Mouse (Mus musculus) liver, adult 2 months (tissue): ENCODE measurements around the gene Sarnp. TPM values are rescaled to one million over a fixed set of nuclear protein-coding genes. Genes with fewer than 3 reads are reported as not detected.
A peak's percentile ranks its signal among the peaks of the same experiment; 100 is the strongest.

Experiments used
- DNase-seq: peaks from one replicate; pipeline ENCODE4 v3.0.0-alpha.2; 2011; ENCODE audit warnings: low read depth, low spot score; ENCODE audit errors: extremely low read depth
- H3K27ac ChIP-seq: fragments of 200-500 bp; replicated peaks from 2 replicates; pipeline ENCODE4 v1.5.1; 2012; ENCODE audit warnings: low read depth, mild to moderate bottlenecking, control low read depth, inconsistent platforms, low read length; ENCODE audit not compliant: insufficient read depth
- H3K27me3 ChIP-seq: fragments of 200-500 bp; 2 replicates; pipeline ENCODE4 v1.6.1; 2012; ENCODE audit warnings: mild to moderate bottlenecking, moderate library complexity, low read length, inconsistent platforms; ENCODE audit not compliant: control insufficient read depth, insufficient read depth
- H3K36me3 ChIP-seq: fragments of 200-500 bp; 2 replicates; pipeline ENCODE4 v1.6.1; 2012; ENCODE audit warnings: low read length, inconsistent platforms; ENCODE audit not compliant: control insufficient read depth, insufficient read depth
- H3K4me1 ChIP-seq: fragments of 200-500 bp; 2 replicates; pipeline ENCODE4 v1.6.1; 2011; ENCODE audit warnings: low read length; ENCODE audit not compliant: control insufficient read depth, insufficient read depth
- H3K4me3 ChIP-seq: fragments of 200-500 bp; 2 replicates; pipeline ENCODE4 v1.5.1; 2011; ENCODE audit warnings: low read depth, mild to moderate bottlenecking, control low read depth, low read length, moderate library complexity; ENCODE audit not compliant: insufficient read depth
- H3K79me2 ChIP-seq: fragments of 200-500 bp; 2 replicates; pipeline ENCODE4 v1.6.1; 2012; ENCODE audit warnings: inconsistent platforms, mild to moderate bottlenecking, low read length, moderate library complexity; ENCODE audit not compliant: control insufficient read depth, insufficient read depth
- H3K9ac ChIP-seq: fragments of 200-500 bp; 2 replicates; pipeline ENCODE4 v1.6.1; 2012; ENCODE audit warnings: low read depth, mild to moderate bottlenecking, control low read depth, inconsistent platforms, low read length
- CTCF ChIP-seq: fragments of 200-500 bp; IDR thresholded peaks from 2 replicates; pipeline ENCODE4 v1.5.1; 2011; ENCODE audit warnings: low read depth, low read length, control low read depth
- POLR2A ChIP-seq: fragments of 200-500 bp; IDR thresholded peaks from 2 replicates; pipeline ENCODE4 v1.6.1; 2011; ENCODE audit warnings: low read length, control low read depth; ENCODE audit not compliant: insufficient read depth; ENCODE audit errors: extremely low read depth
- WGBS: fragments of 180-500 bp; shearing (Covaris S2); methylation state at CpG from one replicate; pipeline ENCODE4 v1.1.7; 2018; 5-methylcytosine and 5-hydroxymethylcytosine counted together
- polyA plus RNA-seq: library from polyadenylated mRNA; depleted of rRNA; stranded (reverse); fragments of >200 nt; gene quantifications from 2 replicates; pipeline ENCODE4 v1.2.3, GENCODE M21; 2012
- total RNA-seq: library from RNA; depleted of rRNA; stranded (reverse); fragments of >200 nt; gene quantifications from 2 replicates; pipeline ENCODE4 v1.2.3, GENCODE M21; 2014

Sarnp gene
- total and polyA plus RNA-seq, 2 experiments = 6.7 to 25.8 TPM

DNA sequence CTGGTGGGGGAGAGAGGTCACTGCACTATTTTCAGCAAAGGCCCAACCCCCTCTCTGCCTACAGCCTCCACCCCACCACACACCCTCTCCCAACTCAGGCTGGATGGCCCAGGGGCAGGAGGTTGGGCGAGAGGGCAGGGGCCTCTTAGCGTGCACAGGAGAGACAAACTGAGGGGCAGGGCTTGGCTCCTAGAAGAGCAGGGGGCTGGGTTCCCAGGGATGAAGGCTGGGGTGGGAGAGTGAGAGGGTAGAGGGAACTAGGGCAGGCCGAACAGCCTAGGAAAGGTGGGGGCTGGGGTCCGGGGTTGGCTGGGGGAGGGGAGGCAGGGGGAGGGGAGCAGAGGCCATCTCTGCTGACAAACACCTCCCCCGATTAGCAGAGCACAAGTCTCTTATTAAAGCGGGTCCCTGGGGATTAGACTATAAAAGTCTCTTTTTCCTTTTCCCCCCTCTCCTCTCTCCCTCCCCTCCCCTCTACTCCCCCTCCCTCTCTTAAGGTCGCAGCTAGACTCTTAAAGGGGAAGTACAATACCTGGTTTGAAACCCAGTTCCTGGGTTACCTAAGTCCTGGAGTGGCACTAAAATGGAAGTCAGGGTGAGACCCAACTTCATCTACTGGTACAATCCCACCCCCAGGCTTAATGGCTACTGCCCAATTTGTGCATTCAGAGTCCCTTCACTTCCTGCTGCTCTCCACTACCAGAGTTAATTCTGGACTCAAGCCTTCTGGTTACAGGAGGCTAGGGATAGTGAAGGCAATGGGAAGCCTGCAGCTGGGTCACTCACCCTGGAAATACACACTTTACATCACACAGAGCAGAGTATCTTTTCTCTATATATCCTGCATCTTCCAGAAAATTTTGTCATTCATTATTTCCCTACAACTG, 72.1 kb downstream of the Sarnp start:
- no peak for DNase-seq
- 9% methylated on average over 7 of the region's 7 CpGs for WGBS
- no peaks in the 10 kb centered on the region for H3K79me2 ChIP-seq
- no peak overlapping the region for H3K27ac ChIP-seq
- peaks cover 9% of the 10 kb centered on the region; the same call in 1 of the 2 replicates for H3K27me3 ChIP-seq
- no peak overlapping the region for H3K4me3 ChIP-seq
- H3K4me1 ChIP-seq = peaks cover 4% of the 10 kb centered on the region; the same call in 1 of the 2 replicates
- no peak for TF ChIP-seq POLR2A
- no peak for TF ChIP-seq CTCF
- H3K36me3 ChIP-seq = no peaks in the 10 kb centered on the region
- H3K9ac ChIP-seq = no peak overlapping the region

DNA sequence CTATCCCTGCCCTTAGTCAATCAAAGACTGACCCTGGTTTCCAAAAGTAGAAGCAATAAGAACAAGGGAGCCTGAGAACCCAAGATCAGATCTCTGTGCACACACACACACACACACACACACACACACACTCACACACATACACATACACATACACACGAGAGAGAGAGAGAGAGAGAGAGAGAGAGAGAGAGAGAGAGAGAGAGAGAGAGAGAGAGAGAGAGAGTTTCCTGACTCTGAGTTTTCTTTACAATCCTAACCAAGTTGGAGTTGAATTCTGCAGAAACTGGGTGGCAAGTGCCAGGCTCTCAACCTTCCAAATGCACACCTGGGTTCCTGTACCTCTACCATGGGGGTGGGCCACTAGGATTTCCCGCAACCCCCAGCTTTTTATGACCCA, 72.7 kb downstream of the Sarnp start:
- no peaks in the 10 kb centered on the region for H3K36me3 ChIP-seq
- no peaks in the 10 kb centered on the region for H3K79me2 ChIP-seq
- WGBS = 95% methylated on average over 1 of the region's 2 CpGs
- no peak for DNase-seq
- H3K4me3 ChIP-seq = no peak overlapping the region
- H3K9ac ChIP-seq = no peak overlapping the region
- H3K27me3 ChIP-seq = peaks cover 9% of the 10 kb centered on the region; the same call in 1 of the 2 replicates
- TF ChIP-seq POLR2A = no peak
- TF ChIP-seq CTCF = no peak
- H3K4me1 ChIP-seq = peaks cover 4% of the 10 kb centered on the region; the same call in 1 of the 2 replicates
- no peak overlapping the region for H3K27ac ChIP-seq

DNA sequence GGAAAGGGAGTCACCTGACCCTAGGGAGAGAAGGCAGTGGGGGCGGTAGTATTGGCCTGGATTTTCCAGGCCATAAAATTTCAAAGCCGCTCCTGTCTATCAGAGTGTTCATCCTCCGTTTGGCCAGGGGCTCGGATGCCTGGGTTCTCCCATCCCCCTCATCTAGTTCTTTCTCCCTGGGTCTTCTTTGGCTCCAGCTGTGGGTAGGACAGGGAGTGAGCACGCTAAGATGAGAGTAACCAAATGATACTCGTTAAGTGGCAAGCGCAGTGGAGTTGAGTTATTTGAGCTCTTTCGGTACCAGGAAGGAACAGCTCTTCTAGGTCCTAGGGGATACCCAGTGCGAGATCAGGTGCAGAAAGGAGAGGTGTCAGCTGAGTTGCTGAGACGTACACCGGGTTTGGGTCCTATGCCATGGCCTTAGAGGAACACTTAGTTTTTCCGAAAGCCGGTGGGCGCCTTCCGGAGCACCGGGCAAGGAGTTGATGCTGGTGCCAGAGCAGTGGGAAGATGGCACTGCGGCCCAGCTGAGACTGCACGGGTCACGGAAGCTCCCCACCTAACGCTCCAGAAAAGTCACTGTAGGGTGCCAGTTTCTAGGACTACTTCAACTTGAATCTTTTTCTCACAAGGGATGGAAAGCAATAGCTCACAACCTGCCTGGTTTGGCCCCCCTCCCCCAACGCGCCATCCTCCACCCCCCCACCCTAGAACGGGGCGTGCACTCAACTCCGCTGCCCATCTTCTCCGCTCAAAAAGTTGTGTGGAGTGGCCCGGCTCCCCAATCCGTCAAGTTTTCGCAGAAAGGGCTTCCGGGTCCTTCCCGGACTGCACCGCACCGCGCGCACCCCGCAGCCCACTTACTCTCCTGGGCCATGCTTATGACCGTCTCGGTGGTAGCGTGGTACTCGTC, 73.5 kb downstream of the Sarnp start:
- peaks cover 9% of the 10 kb centered on the region; the same call in 1 of the 2 replicates for H3K27me3 ChIP-seq

DNA sequence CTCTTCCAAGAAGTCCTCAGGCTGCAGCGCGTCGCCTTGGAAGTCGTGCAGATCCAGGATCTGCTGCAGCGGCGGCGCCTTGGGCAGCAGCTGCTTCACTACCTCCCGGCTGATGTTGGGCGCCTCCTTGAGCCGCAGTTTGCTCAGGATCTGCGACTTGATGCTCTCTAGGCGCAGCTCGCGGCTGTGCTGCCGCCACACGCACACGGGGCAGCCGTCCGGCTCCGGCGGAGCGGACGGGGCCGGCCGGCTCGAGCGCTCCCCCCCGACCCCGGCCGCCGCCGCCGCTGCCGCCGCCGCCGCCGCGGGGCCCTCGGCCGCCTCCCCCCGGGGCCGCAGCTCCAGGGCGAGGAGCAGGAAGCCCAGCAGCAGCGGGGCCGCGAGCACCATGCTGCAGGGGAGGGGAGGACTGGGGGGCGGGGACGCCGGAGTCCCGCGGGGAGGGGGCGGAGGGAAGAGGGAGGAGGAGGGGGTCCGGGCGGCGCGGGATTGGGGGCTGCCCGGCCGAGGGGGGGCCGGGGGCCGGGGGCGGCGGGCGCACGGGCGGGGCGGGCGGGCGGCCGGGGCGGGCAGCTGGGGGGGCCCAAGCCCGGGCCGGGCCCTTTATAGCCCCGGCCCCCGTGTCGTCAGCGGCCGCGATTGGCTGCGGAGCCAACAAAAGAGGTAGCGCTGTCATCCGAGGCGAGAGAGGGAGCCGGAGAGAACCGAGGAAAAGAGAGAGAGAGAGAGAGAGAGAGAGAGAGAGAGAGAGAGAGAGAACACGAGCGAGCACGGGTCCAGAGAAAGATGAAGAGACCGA, 74.4 kb downstream of the Sarnp start, which contains the start of gene Gdf11:
Gdf11 (minus strand) TSS at position 423 of the 799 bp plus-strand sequence.
- no peak for DNase-seq
- WGBS = under 1% methylated on average over 62 of the region's 89 CpGs
- TF ChIP-seq POLR2A (no peak), CTCF (no peak)
- Histone ChIP-seq H3K4me1 (peaks cover 7% of the 10 kb centered on the region; the same call in 1 of the 2 replicates), H3K4me3 (peak within 1 kb of the TSS; percentile 55; the same call in 1 of the 2 replicates), H3K79me2 (no peaks in the 10 kb centered on the region), H3K27ac (no peak within 1 kb of the TSS), H3K9ac (peak within 1 kb of the TSS; percentile 48; the same call in 1 of the 2 replicates), H3K36me3 (no peaks in the 10 kb centered on the region), H3K27me3 (peaks cover 13% of the 10 kb centered on the region; the same call in 1 of the 2 replicates)

More for the DNA sequence above, 73.5 kb downstream of the Sarnp start:
- Histone ChIP-seq H3K27ac (no peak overlapping the region), H3K4me1 (peaks cover 7% of the 10 kb centered on the region; the same call in 1 of the 2 replicates), H3K9ac (peak overlapping the region; percentile 48; the same call in 1 of the 2 replicates), H3K36me3 (no peaks in the 10 kb centered on the region), H3K79me2 (no peaks in the 10 kb centered on the region), H3K4me3 (peak overlapping the region; percentile 55; the same call in 1 of the 2 replicates)
- TF ChIP-seq POLR2A (no peak), CTCF (no peak)
- 7% methylated on average over 40 of the region's 40 CpGs for WGBS
- DNase-seq = no peak

DNA sequence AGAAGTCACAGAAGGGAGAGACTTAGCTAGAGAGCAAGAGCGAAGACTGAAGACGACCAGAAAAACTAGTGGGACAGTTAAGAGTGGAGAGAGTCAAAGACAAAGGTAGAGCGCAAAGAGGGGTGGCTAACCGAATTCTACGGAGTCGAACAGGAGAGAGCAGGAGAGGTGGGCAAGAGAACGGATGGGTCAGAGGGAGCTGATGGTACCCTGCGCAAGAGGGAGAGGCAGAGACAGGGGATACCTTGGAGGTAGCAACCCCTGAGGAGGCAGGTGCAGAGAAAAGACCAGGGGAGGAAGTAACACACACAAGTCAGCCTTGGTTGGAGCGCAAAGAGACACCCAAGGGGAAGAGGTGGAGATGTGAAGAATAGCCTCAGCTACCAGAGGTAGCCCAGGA, 75.1 kb downstream of the Sarnp start:
- H3K4me3 ChIP-seq = no peak overlapping the region
- DNase-seq = no peak
- H3K27me3 ChIP-seq = peaks cover 13% of the 10 kb centered on the region; the same call in 1 of the 2 replicates
- no peaks in the 10 kb centered on the region for H3K79me2 ChIP-seq
- WGBS = 26% methylated on average over 9 of the region's 9 CpGs
- H3K9ac ChIP-seq = no peak overlapping the region
- H3K27ac ChIP-seq = no peak overlapping the region
- no peaks in the 10 kb centered on the region for H3K36me3 ChIP-seq
- peaks cover 7% of the 10 kb centered on the region; the same call in 1 of the 2 replicates for H3K4me1 ChIP-seq
- TF ChIP-seq CTCF (no peak), POLR2A (no peak)
